Mouse (Mus musculus): Measurements from ENCODE around the gene Olfr243. TPM values are rescaled to one million over a fixed set of nuclear protein-coding genes. Genes with fewer than 3 reads are reported as not detected.

Gene Olfr243
- polyA plus RNA-seq (2017; shearing (Covaris generic)): under 1 TPM in 1 of 2 experiments, not detected in 1; 0.41 TPM

GRCm38 (mm10) chr7:103714371-103714770 lies at the start of gene Olfr243:
TSS of gene Olfr243 (plus strand) at chr7:103714671.

GRCm38 (mm10) chr7:103671091-103671490 lies 43.4 kb upstream of the Olfr243 start, which contains the start of gene Olfr624:
TSS of gene Olfr624 (minus strand) at chr7:103671191.

GRCm38 (mm10) chr7:103682420-103682819 lies 32.1 kb upstream of the Olfr243 start, which contains the start of gene Olfr625-ps1:
TSS of gene Olfr625-ps1 (plus strand) at chr7:103682720.

GRCm38 (mm10) chr7:103730074-103730473 lies 15.6 kb downstream of the Olfr243 start, which contains the start of gene Olfr628:
TSS of gene Olfr628 (plus strand) at chr7:103730374.

GRCm38 (mm10) chr7:103744843-103745242 lies 30.4 kb downstream of the Olfr243 start, which contains the start of gene Olfr629:
TSS of gene Olfr629 (minus strand) at chr7:103744943.

DNA sequence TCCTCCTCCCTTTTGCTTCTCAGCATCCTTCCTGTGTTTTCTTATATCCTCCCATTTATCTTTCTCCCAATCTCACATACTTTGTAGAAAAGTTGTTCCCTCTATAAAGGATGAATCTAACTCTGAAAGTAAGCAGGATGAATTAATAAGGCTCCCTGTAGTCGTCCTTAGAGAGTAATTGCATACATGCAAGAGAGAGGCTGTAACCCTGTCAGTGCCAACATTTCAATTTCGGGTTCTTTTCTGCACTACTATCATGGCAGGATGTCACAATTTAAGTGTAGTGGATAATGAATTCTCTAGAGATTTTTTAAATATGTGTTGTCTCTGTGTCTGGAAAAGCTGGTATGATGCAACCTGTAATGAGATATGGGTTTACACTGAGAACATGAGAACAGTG lies 42.8 kb downstream of the Olfr243 start, which contains the start of gene Olfr630:
TSS of gene Olfr630 (minus strand) at position 101 of the 400 bp plus-strand sequence.

Other genes with a start within 250 kb of the Olfr243 start
- not detected for gene Olfr608, start 244.8 kb upstream of the Olfr243 start, polyA plus RNA-seq (2017; shearing (Covaris generic))
- gene Olfr609, start 216.6 kb upstream of the Olfr243 start, polyA plus RNA-seq (2017; shearing (Covaris generic)): under 1 TPM in 1 of 2 experiments, not detected in 1; 0.17 TPM
- not detected for gene Olfr610, start 202.5 kb upstream of the Olfr243 start, polyA plus RNA-seq (2017; shearing (Covaris generic))
- gene Olfr611, start 193.8 kb upstream of the Olfr243 start, polyA plus RNA-seq (2017; shearing (Covaris generic)): not detected
- gene Olfr612, start 172.0 kb upstream of the Olfr243 start, polyA plus RNA-seq (2017; shearing (Covaris generic)): not detected
- not detected for gene Olfr613, start 166.6 kb upstream of the Olfr243 start, polyA plus RNA-seq (2017; shearing (Covaris generic))
- under 1 TPM in 1 of 2 experiments, not detected in 1; 0.28 TPM for gene Olfr615, start 158.6 kb upstream of the Olfr243 start, polyA plus RNA-seq (2017; shearing (Covaris generic))
- gene Olfr616, start 145.5 kb upstream of the Olfr243 start, polyA plus RNA-seq (2017; shearing (Covaris generic)): under 1 TPM in 1 of 2 experiments, not detected in 1; 0.11 TPM
- not detected for gene Olfr617, start 141.6 kb upstream of the Olfr243 start, polyA plus RNA-seq (2017; shearing (Covaris generic))
- gene Olfr618, start 124.6 kb upstream of the Olfr243 start, polyA plus RNA-seq (2017; shearing (Covaris generic)): not detected
- not detected for gene Olfr619, start 114.1 kb upstream of the Olfr243 start, polyA plus RNA-seq (2017; shearing (Covaris generic))
- under 1 TPM; 0.06 to 0.15 TPM for gene Olfr620, start 102.1 kb upstream of the Olfr243 start, polyA plus RNA-seq (2017; shearing (Covaris generic))
- not detected for gene Olfr622, start 72.0 kb upstream of the Olfr243 start, polyA plus RNA-seq (2017; shearing (Covaris generic))
- under 1 TPM in 1 of 2 experiments, not detected in 1; 0.16 TPM for gene Olfr623, start 51.0 kb upstream of the Olfr243 start, polyA plus RNA-seq (2017; shearing (Covaris generic))
- under 1 TPM in 1 of 2 experiments, not detected in 1; 0.06 TPM for gene Olfr624, start 43.5 kb upstream of the Olfr243 start, polyA plus RNA-seq (2017; shearing (Covaris generic))
- not detected for gene Olfr625-ps1, start 32.0 kb upstream of the Olfr243 start, polyA plus RNA-seq (2017; shearing (Covaris generic))
- not detected for gene Olfr628, start 15.7 kb downstream of the Olfr243 start, polyA plus RNA-seq (2017; shearing (Covaris generic))
- gene Olfr629, start 30.3 kb downstream of the Olfr243 start, polyA plus RNA-seq (2017; shearing (Covaris generic)): not detected
- gene Olfr630, start 42.7 kb downstream of the Olfr243 start, polyA plus RNA-seq (2017; shearing (Covaris generic)): not detected
- gene Olfr69, start 56.9 kb downstream of the Olfr243 start, polyA plus RNA-seq (2017; shearing (Covaris generic)): not detected
- not detected for gene Olfr68, start 65.0 kb downstream of the Olfr243 start, polyA plus RNA-seq (2017; shearing (Covaris generic))
- not detected for gene Olfr67, start 77.2 kb downstream of the Olfr243 start, polyA plus RNA-seq (2017; shearing (Covaris generic))
- 10 to 100 TPM; 63.1 to 67.8 TPM for gene Hbb-bt, start 99.3 kb downstream of the Olfr243 start, polyA plus RNA-seq (2017; shearing (Covaris generic))
- gene Hbb-bs, start 113.4 kb downstream of the Olfr243 start, polyA plus RNA-seq (2017; shearing (Covaris generic)): 100 to 1,000 TPM; 302 to 371 TPM
- not detected for gene Hbb-bh2, start 125.8 kb downstream of the Olfr243 start, polyA plus RNA-seq (2017; shearing (Covaris generic))
- gene Hbb-bh1, start 128.5 kb downstream of the Olfr243 start, polyA plus RNA-seq (2017; shearing (Covaris generic)): not detected
- not detected for gene Hbb-y, start 138.5 kb downstream of the Olfr243 start, polyA plus RNA-seq (2017; shearing (Covaris generic))
- not detected for gene Olfr66, start 171.6 kb downstream of the Olfr243 start, polyA plus RNA-seq (2017; shearing (Covaris generic))
- not detected for gene Olfr64, start 179.8 kb downstream of the Olfr243 start, polyA plus RNA-seq (2017; shearing (Covaris generic))
- gene Olfr65, start 188.8 kb downstream of the Olfr243 start, polyA plus RNA-seq (2017; shearing (Covaris generic)): not detected
- gene Olfr631, start 214.2 kb downstream of the Olfr243 start, polyA plus RNA-seq (2017; shearing (Covaris generic)): not detected
- not detected for gene Olfr632, start 219.7 kb downstream of the Olfr243 start, polyA plus RNA-seq (2017; shearing (Covaris generic))
- not detected for gene Olfr633, start 229.8 kb downstream of the Olfr243 start, polyA plus RNA-seq (2017; shearing (Covaris generic))